Mouse (Mus musculus) urinary bladder, postnatal 10 days (tissue): ENCODE data around the gene Ensa.
A peak's percentile ranks its signal among the peaks of the same experiment; 100 is the strongest.
"Not testable (repeated sequence)": the region's sequence is repeated elsewhere in the genome, so short reads cannot be mapped to it uniquely, and the experiment has no call there.

Experiments
- DNase-seq: peaks from one replicate; pipeline ENCODE4 v3.0.0; 2022; ENCODE audit warnings: low spot score

Ensa gene

GRCm38 (mm10) chr3:95624628-95625503, at the start of gene Ensa:
TSS of gene Ensa (plus strand) at chr3:95624993.
- peak; percentile 84 for DNase-seq

GRCm38 (mm10) chr3:95587754-95588603, 36.8 kb upstream of the Ensa start:
- no peak for DNase-seq

GRCm38 (mm10) chr3:95588604-95589086, 36.1 kb upstream of the Ensa start, which contains the start of gene Golph3l:
TSS of gene Golph3l (plus strand) at chr3:95588934.
- peak; percentile 75 for DNase-seq

- no peak for DNase-seq
These were observed 26.1 kb upstream of the Ensa start for GRCm38 (mm10) chr3:95598734-95599133.

GRCm38 (mm10) chr3:95601287-95601686, 23.5 kb upstream of the Ensa start:
- no peak for DNase-seq

- DNase-seq: no peak
These were observed 18.7 kb upstream of the Ensa start for GRCm38 (mm10) chr3:95606096-95606495.

GRCm38 (mm10) chr3:95609195-95609594, 15.6 kb upstream of the Ensa start:
- no peak for DNase-seq

- no peak for DNase-seq
These were observed 10.8 kb upstream of the Ensa start for GRCm38 (mm10) chr3:95613996-95614395.

GRCm38 (mm10) chr3:95618511-95618910, 6.3 kb upstream of the Ensa start:
- no peak for DNase-seq

GRCm38 (mm10) chr3:95621241-95621640, 3.6 kb upstream of the Ensa start:
- no peak for DNase-seq

- not testable (repeated sequence) for DNase-seq
These were observed 2.4 kb upstream of the Ensa start for GRCm38 (mm10) chr3:95622421-95622820.

- no peak for DNase-seq
These were observed 1.2 kb upstream of the Ensa start for GRCm38 (mm10) chr3:95623551-95623950.

GRCm38 (mm10) chr3:95623991-95624515, 740 bp upstream of the Ensa start:
- DNase-seq: not testable (repeated sequence)

GRCm38 (mm10) chr3:95627763-95628162, 3.0 kb downstream of the Ensa start:
- DNase-seq: no peak

- no peak for DNase-seq
These were observed 5.0 kb downstream of the Ensa start for GRCm38 (mm10) chr3:95629755-95630154.

- no peak for DNase-seq
These were observed 6.1 kb downstream of the Ensa start for GRCm38 (mm10) chr3:95630856-95631255.

- no peak for DNase-seq
These were observed 6.5 kb downstream of the Ensa start for GRCm38 (mm10) chr3:95631304-95631703.

- no peak for DNase-seq
These were observed 8.1 kb downstream of the Ensa start for GRCm38 (mm10) chr3:95632648-95633588.

GRCm38 (mm10) chr3:95635636-95636035, 10.8 kb downstream of the Ensa start:
- no peak for DNase-seq

- DNase-seq: no peak
These were observed 11.3 kb downstream of the Ensa start for GRCm38 (mm10) chr3:95636072-95636471.

- DNase-seq: no peak
These were observed 14.9 kb downstream of the Ensa start for GRCm38 (mm10) chr3:95639694-95640093.
